Mouse (Mus musculus): ENCODE measurements at regions not wholly inside any gene's neighbourhood (a gene's known extent, or its start where the extent isn't known, plus 50 kb on each side); places are given as distances from the start of the nearest gene placed in this dataset.
"Not testable (repeated sequence)": the region's sequence is repeated elsewhere in the genome, so short reads cannot be mapped to it uniquely, and the experiment has no call there.

DNA sequence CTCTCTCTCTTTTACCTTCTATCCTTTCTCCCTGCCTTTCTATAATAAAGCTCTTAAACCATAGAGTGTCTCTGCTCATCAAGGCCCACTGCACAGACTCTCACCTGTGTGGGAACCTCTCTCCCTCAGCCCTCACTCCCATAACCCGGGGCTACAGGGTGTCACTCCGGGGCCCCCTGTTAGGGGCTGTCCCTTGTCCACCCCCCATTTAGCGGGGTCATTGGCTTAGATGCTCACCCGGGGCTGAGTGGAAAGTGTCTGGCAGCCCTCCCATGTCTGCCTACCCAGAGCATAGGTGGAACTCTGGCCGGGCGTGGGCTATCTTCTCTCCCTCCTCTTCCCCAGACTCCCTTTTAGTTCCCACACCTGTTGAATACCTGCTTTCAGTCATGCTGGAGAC is 116.4 kb downstream of the Zfp993 start:
- H3K36me3 ChIP-seq (ENCODE audit: control insufficient read depth, insufficient read depth, low read length); H3K9ac ChIP-seq (ENCODE audit: low read length); H3K27me3 ChIP-seq (ENCODE audit: control insufficient read depth, insufficient read depth, low read length); H3K4me2 ChIP-seq (ENCODE audit: low read depth, low read length, severe bottlenecking); ATAC-seq (replicated peaks; ENCODE audit: low FRiP score); H3K27ac ChIP-seq (ENCODE audit: low read depth, low read length); H3K4me3 ChIP-seq (ENCODE audit: low read depth, low read length); H3K4me1 ChIP-seq (replicated peaks; ENCODE audit: control insufficient read depth, insufficient read depth, low read length): not testable (repeated sequence)
- WGBS: 79% methylated on average over 6 of the region's 6 CpGs
- DNase-seq (ENCODE audit: low spot score): peak; percentile 46
- peaks cover 14% of the 10 kb centered on the region; the same call in 1 of the 2 replicates for H3K9me3 ChIP-seq (ENCODE audit: control insufficient read depth, low read length)

DNA sequence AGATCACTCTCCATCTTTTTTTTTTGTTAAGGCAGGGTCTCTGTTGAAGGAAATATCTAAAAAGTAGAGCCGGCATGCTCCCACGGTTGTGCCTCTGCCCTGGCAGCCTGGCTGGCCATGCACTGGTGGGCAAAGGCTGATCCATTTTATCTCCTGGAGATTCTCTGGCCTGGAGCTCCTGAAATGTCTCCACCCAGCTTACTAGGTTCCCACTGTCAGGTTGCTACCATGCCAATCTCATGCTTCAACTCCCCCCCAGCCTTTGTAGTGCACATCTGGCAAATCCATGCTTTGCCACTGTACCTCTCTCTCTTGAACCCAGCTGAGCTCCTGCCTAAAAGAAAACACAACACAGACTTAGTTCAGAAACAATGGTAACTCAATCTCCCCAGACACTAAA is 129.0 kb downstream of the Zfp993 start:
- H3K27ac ChIP-seq (ENCODE audit: low read depth, low read length); H3K36me3 ChIP-seq (ENCODE audit: control insufficient read depth, insufficient read depth, low read length); H3K4me3 ChIP-seq (ENCODE audit: low read depth, low read length); H3K4me1 ChIP-seq (replicated peaks; ENCODE audit: control insufficient read depth, insufficient read depth, low read length); ATAC-seq (replicated peaks; ENCODE audit: low FRiP score); H3K4me2 ChIP-seq (ENCODE audit: low read depth, low read length, severe bottlenecking); H3K27me3 ChIP-seq (ENCODE audit: control insufficient read depth, insufficient read depth, low read length); H3K9ac ChIP-seq (ENCODE audit: low read length): not testable (repeated sequence)
- DNase-seq (ENCODE audit: low spot score): peak; percentile 50
- peaks cover 24% of the 10 kb centered on the region for H3K9me3 ChIP-seq (ENCODE audit: control insufficient read depth, low read length)
- WGBS: 87% methylated on average over 2 of the region's 2 CpGs

DNA sequence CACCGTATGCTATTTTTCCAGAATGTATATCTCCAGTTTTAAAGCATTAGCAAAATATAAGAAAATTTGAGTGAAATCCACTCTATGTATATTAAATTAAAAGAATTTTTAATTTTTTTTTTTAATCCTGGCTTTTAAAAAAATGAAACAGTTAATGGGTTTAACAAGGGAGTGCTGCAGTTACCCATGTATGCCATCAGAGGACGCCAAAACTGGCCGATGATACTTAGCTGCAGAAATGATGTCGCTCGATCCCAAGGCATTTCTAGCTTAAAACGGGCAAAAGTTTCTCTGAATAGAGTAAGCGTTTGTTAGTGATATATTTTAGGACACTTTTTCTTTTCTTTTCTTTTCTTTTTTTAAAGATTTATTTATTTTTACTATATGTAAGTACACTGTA is 129.9 kb downstream of the Zfp993 start:
- H3K9ac ChIP-seq (ENCODE audit: low read length); H3K4me3 ChIP-seq (ENCODE audit: low read depth, low read length); ATAC-seq (replicated peaks; ENCODE audit: low FRiP score); H3K27me3 ChIP-seq (ENCODE audit: control insufficient read depth, insufficient read depth, low read length); H3K4me2 ChIP-seq (ENCODE audit: low read depth, low read length, severe bottlenecking); H3K27ac ChIP-seq (ENCODE audit: low read depth, low read length); H3K4me1 ChIP-seq (replicated peaks; ENCODE audit: control insufficient read depth, insufficient read depth, low read length); H3K36me3 ChIP-seq (ENCODE audit: control insufficient read depth, insufficient read depth, low read length): not testable (repeated sequence)
- peak; percentile 44 for DNase-seq (ENCODE audit: low spot score)
- H3K9me3 ChIP-seq (ENCODE audit: control insufficient read depth, low read length): peaks cover 22% of the 10 kb centered on the region
- WGBS: 84% methylated on average over 7 of the region's 7 CpGs

DNA sequence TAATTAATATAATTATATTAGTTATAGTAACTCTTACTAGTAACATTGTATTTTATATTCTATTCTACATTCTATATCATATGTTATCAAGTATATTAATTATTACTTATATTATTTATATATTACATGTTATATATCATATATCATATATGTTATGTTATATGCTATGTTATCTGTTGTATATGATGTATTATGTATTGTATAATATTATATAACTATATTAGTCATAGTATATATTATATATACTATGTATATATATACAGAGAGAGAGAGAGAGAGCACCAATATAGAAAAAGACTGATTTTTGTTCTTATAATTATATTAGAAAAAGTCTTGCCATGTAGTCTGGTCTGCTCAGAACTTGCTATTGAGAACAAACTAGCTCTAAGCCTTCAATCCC is 133.0 kb downstream of the Zfp993 start:
- H3K4me1 ChIP-seq (replicated peaks; ENCODE audit: control insufficient read depth, insufficient read depth, low read length); H3K27ac ChIP-seq (ENCODE audit: low read depth, low read length); H3K9ac ChIP-seq (ENCODE audit: low read length); H3K4me3 ChIP-seq (ENCODE audit: low read depth, low read length); H3K4me2 ChIP-seq (ENCODE audit: low read depth, low read length, severe bottlenecking); ATAC-seq (replicated peaks; ENCODE audit: low FRiP score); DNase-seq (ENCODE audit: low spot score); H3K36me3 ChIP-seq (ENCODE audit: control insufficient read depth, insufficient read depth, low read length); H3K27me3 ChIP-seq (ENCODE audit: control insufficient read depth, insufficient read depth, low read length): not testable (repeated sequence)
- peaks cover 19% of the 10 kb centered on the region for H3K9me3 ChIP-seq (ENCODE audit: control insufficient read depth, low read length)

Measured in forebrain, embryonic 11.5 days (tissue).